Mouse (Mus musculus) embryonic fibroblast, embryonic 13.5 days (primary cell): ENCODE measurements around the gene Ak8. TPM values are rescaled to one million over a fixed set of nuclear protein-coding genes. Genes with fewer than 3 reads are reported as not detected.
A peak's percentile ranks its signal among the peaks of the same experiment; 100 is the strongest.

Experiments used
- H3K27ac ChIP-seq: 2 replicates; pipeline ENCODE4 v1.5.1; 2012; ENCODE audit warnings: low read length, control low read depth, inconsistent platforms; ENCODE audit not compliant: insufficient read depth
- H3K4me1 ChIP-seq: 2 replicates; pipeline ENCODE4 v1.6.1; 2011; ENCODE audit warnings: low read length; ENCODE audit not compliant: control insufficient read depth, insufficient read depth
- H3K4me3 ChIP-seq: 2 replicates; pipeline ENCODE4 v1.5.1; 2011; ENCODE audit warnings: mild to moderate bottlenecking, control low read depth, low read length; ENCODE audit not compliant: insufficient read depth
- CTCF ChIP-seq: IDR thresholded peaks from 2 replicates; pipeline ENCODE4 v1.5.1; 2011; ENCODE audit warnings: mild to moderate bottlenecking, control low read depth, low read length, moderate library complexity, borderline replicate concordance; ENCODE audit not compliant: insufficient read depth
- POLR2A ChIP-seq: IDR thresholded peaks from 2 replicates; pipeline ENCODE4 v1.6.1; 2011; ENCODE audit warnings: low read depth, mild to moderate bottlenecking, control low read depth, low read length, moderate library complexity
- polyA plus RNA-seq: library from polyadenylated mRNA; stranded (reverse); fragments of >200 nt; gene quantifications from 2 replicates; pipeline ENCODE4 v1.2.4, GENCODE M21; 2011; ENCODE audit warnings: low read depth; ENCODE audit not compliant: missing spikeins, insufficient read length

Gene Ak8
- polyA plus RNA-seq, 1 experiment = not detected

- Histone ChIP-seq H3K4me3 (no peak overlapping the region), H3K27ac (no peak overlapping the region), H3K4me1 (no peaks in the 10 kb centered on the region)
- no peak for TF ChIP-seq POLR2A
- TF ChIP-seq CTCF = no peak
Observed at GRCm38 (mm10) chr2:28685895-28686294, 14.1 kb upstream of the Ak8 start.

- Histone ChIP-seq H3K4me1 (no peaks in the 10 kb centered on the region), H3K4me3 (no peak overlapping the region), H3K27ac (no peak overlapping the region)
- TF ChIP-seq POLR2A = no peak
- peak; percentile 81; the same call in 1 of the 2 replicates for TF ChIP-seq CTCF
Observed at GRCm38 (mm10) chr2:28688431-28688830, 11.5 kb upstream of the Ak8 start.

- no peaks in the 10 kb centered on the region for H3K4me1 ChIP-seq
- no peak overlapping the region for H3K27ac ChIP-seq
- no peak for TF ChIP-seq CTCF
- no peak for TF ChIP-seq POLR2A
- H3K4me3 ChIP-seq = no peak overlapping the region
Observed at GRCm38 (mm10) chr2:28692692-28693091, 7.3 kb upstream of the Ak8 start.

GRCm38 (mm10) chr2:28698566-28698965 is 1.4 kb upstream of the Ak8 start:
- TF ChIP-seq CTCF = no peak
- no peak for TF ChIP-seq POLR2A
- H3K4me1 ChIP-seq = no peaks in the 10 kb centered on the region
- H3K4me3 ChIP-seq = no peak overlapping the region
- no peak overlapping the region for H3K27ac ChIP-seq

- no peak overlapping the region for H3K27ac ChIP-seq
- TF ChIP-seq CTCF = no peak
- no peak for TF ChIP-seq POLR2A
- no peaks in the 10 kb centered on the region for H3K4me1 ChIP-seq
- H3K4me3 ChIP-seq = no peak overlapping the region
Observed at GRCm38 (mm10) chr2:28701646-28702262, 1.8 kb downstream of the Ak8 start.

DNA sequence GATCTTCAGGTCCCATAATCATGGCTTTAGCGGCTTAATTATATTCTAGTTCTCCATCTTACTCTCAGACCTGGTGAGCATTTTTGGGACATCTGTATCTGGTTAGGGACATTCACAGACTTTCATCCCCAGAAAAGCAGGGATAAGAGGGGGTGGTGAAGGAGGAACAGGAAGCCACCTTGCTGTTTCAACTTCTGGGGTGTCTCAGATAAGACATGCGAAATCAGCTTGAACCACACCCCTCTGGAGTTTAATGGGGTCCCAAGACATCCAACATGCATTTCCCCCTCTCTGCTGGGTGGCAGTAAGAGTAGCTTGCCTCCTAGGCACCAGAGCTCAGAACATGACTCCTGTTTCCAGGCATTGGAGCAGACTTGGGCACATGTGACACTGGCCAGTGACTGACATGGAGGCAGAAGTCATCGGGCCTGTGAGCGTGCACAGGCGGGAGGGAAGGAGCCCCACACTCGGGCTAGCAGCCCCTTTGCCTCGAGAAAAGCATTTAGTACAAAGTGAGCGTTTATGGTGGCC is 6.2 kb downstream of the Ak8 start:
- H3K4me1 ChIP-seq = no peaks in the 10 kb centered on the region
- TF ChIP-seq POLR2A (no peak), CTCF (no peak)
- H3K4me3 ChIP-seq = no peak overlapping the region
- no peak overlapping the region for H3K27ac ChIP-seq

DNA sequence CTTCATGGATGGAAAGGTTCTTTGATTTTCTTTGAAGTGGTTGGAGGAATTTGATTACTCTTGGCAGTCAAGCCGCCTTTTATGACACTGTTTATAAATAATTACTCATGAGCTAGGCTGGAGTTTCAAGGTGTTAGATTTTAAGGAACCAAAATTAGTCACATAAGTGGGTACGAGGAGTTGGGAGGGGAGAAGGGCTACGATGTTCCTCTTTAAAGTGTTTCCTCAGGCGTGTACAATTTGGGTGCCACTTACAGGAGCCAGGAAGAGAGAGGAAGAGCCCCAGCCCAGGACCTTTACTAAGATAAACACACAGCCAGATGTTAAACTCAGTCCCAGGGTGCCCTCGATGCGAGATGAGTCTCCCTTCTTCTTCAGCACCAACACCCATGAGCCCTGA is 6.8 kb downstream of the Ak8 start:
- Histone ChIP-seq H3K4me1 (no peaks in the 10 kb centered on the region), H3K4me3 (no peak overlapping the region), H3K27ac (no peak overlapping the region)
- TF ChIP-seq POLR2A = no peak
- no peak for TF ChIP-seq CTCF

DNA sequence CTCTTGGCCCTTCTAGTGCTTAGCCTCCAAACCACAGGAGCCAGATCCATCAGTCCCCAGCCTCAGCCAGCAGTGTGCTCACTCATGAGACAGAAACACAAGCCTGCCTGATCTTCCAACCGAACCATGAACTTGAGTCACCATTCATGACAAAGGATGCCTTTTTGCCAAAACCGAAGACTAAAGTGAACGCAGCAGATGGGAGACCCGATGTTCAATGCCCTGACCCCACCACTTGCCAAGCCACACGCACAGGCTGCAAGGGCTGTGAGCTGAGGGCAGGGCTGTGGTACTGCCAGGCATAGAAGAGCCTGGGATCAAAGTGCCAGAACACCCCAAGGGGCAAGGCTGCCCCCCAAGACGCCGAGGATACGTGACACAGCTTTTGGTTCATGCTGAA is 13.1 kb downstream of the Ak8 start:
- H3K4me3 ChIP-seq = no peak overlapping the region
- H3K27ac ChIP-seq = no peak overlapping the region
- no peak for TF ChIP-seq POLR2A
- no peak for TF ChIP-seq CTCF
- no peaks in the 10 kb centered on the region for H3K4me1 ChIP-seq

GRCm38 (mm10) chr2:28722419-28722818 is 22.5 kb downstream of the Ak8 start:
- TF ChIP-seq POLR2A = no peak
- no peak for TF ChIP-seq CTCF
- H3K27ac ChIP-seq = no peak overlapping the region
- no peak overlapping the region for H3K4me3 ChIP-seq
- no peaks in the 10 kb centered on the region for H3K4me1 ChIP-seq

GRCm38 (mm10) chr2:28723912-28724311 is 23.9 kb downstream of the Ak8 start:
- Histone ChIP-seq H3K27ac (no peak overlapping the region), H3K4me1 (no peaks in the 10 kb centered on the region), H3K4me3 (no peak overlapping the region)
- TF ChIP-seq POLR2A (no peak), CTCF (no peak)
